Mouse (Mus musculus): ENCODE results near the gene Tymp. TPM values are rescaled to one million over a fixed set of nuclear protein-coding genes. Genes with fewer than 3 reads are reported as not detected.

Gene Tymp
- polyA plus RNA-seq, 1 experiment from 2014 or later = 1.5 TPM

- Histone ChIP-seq H3K4me3 (peak within 1 kb of the TSS; percentile 23), H3K9ac (no peak within 1 kb of the TSS), H3K4me2 (replicated peaks) (peak within 1 kb of the TSS; percentile 44), H3K9me3 (no peaks in the 10 kb centered on the region), H3K36me3 (no peaks in the 10 kb centered on the region), H3K27ac (no peak within 1 kb of the TSS), H3K27me3 (peaks cover 12% of the 10 kb centered on the region), H3K4me1 (peaks cover 8% of the 10 kb centered on the region; the same call in 1 of the 2 replicates)
- WGBS = 8% methylated on average over 26 of the region's 26 CpGs
- ATAC-seq (ENCODE audit: insufficient number of reproducible peaks, insufficient read depth, low FRiP score, low TSS enrichment) = no peak
These were observed 53.9 kb downstream of the Tymp start, which contains the start of gene Adm2 for GRCm38 (mm10) chr15:89322670-89323522. Gene Adm2 (plus strand): TSS chr15:89322720.

Other genes with a start within 250 kb of the Tymp start
- 20.1 and 21.6 TPM in 2 replicates for gene Hdac10, start 248.3 kb downstream of the Tymp start, polyA plus RNA-seq (2016; fragmentation: Nextera tagmentation; extraction: Ambion mirVana)
- 7.5 and 7.6 TPM in 2 replicates for gene Mapk12, start 236.3 kb downstream of the Tymp start, polyA plus RNA-seq (2016; fragmentation: Nextera tagmentation; extraction: Ambion mirVana)
- gene Mapk11, start 227.4 kb downstream of the Tymp start, polyA plus RNA-seq (2016; fragmentation: Nextera tagmentation; extraction: Ambion mirVana) = 14.0 and 16.4 TPM in 2 replicates
- gene Plxnb2, start 196.3 kb downstream of the Tymp start, polyA plus RNA-seq (2016; fragmentation: Nextera tagmentation; extraction: Ambion mirVana) = 169 and 182 TPM in 2 replicates
- 30.2 and 30.3 TPM in 2 replicates for gene Dennd6b, start 180.5 kb downstream of the Tymp start, polyA plus RNA-seq (2016; fragmentation: Nextera tagmentation; extraction: Ambion mirVana)
- gene Ppp6r2, start 165.5 kb downstream of the Tymp start, polyA plus RNA-seq (2016; fragmentation: Nextera tagmentation; extraction: Ambion mirVana) = 38.9 and 41.9 TPM in 2 replicates
- 60.9 and 61.6 TPM in 2 replicates for gene Sbf1, start 61.7 kb downstream of the Tymp start, polyA plus RNA-seq (2016; fragmentation: Nextera tagmentation; extraction: Ambion mirVana)
- gene Adm2, start 54.3 kb downstream of the Tymp start, polyA plus RNA-seq (2016; fragmentation: Nextera tagmentation; extraction: Ambion mirVana) = 0.18 TPM in 1 of 2 replicates, not detected in the other
- gene Miox, start 42.6 kb downstream of the Tymp start, polyA plus RNA-seq (2016; fragmentation: Nextera tagmentation; extraction: Ambion mirVana) = not detected in 2 replicates
- gene Lmf2, start 21.4 kb downstream of the Tymp start, polyA plus RNA-seq (2016; fragmentation: Nextera tagmentation; extraction: Ambion mirVana) = 54.5 and 58.8 TPM in 2 replicates
- gene Ncaph2, start 21.3 kb downstream of the Tymp start, polyA plus RNA-seq (2016; fragmentation: Nextera tagmentation; extraction: Ambion mirVana) = 171 and 177 TPM in 2 replicates
- 5.5 and 6.2 TPM in 2 replicates for gene Sco2, start 3.2 kb downstream of the Tymp start, polyA plus RNA-seq (2016; fragmentation: Nextera tagmentation; extraction: Ambion mirVana)
- 0.27 and 0.51 TPM in 2 replicates for gene Odf3b, start 2.2 kb upstream of the Tymp start, polyA plus RNA-seq (2016; fragmentation: Nextera tagmentation; extraction: Ambion mirVana)
- gene Klhdc7b, start 7.9 kb upstream of the Tymp start, polyA plus RNA-seq (2016; fragmentation: Nextera tagmentation; extraction: Ambion mirVana) = 0.11 TPM in 1 of 2 replicates, not detected in the other
- not detected in 2 replicates for gene Syce3, start 33.5 kb upstream of the Tymp start, polyA plus RNA-seq (2016; fragmentation: Nextera tagmentation; extraction: Ambion mirVana)
- gene Cpt1b, start 48.8 kb upstream of the Tymp start, polyA plus RNA-seq (2016; fragmentation: Nextera tagmentation; extraction: Ambion mirVana) = 0.39 and 0.58 TPM in 2 replicates
- gene C730034F03Rik, start 52.5 kb upstream of the Tymp start, polyA plus RNA-seq (2016; fragmentation: Nextera tagmentation; extraction: Ambion mirVana) = 3.5 and 4.7 TPM in 2 replicates
- 0.22 TPM in 1 of 2 replicates, not detected in the other for gene Gm44502, start 52.7 kb upstream of the Tymp start, polyA plus RNA-seq (2016; fragmentation: Nextera tagmentation; extraction: Ambion mirVana)
- gene Chkb, start 52.9 kb upstream of the Tymp start, polyA plus RNA-seq (2016; fragmentation: Nextera tagmentation; extraction: Ambion mirVana) = 60.2 and 68.7 TPM in 2 replicates
- 8.2 and 10.0 TPM in 2 replicates for gene Mapk8ip2, start 76.9 kb upstream of the Tymp start, polyA plus RNA-seq (2016; fragmentation: Nextera tagmentation; extraction: Ambion mirVana)
- 18.0 and 18.2 TPM in 2 replicates for gene Arsa, start 100.4 kb upstream of the Tymp start, polyA plus RNA-seq (2016; fragmentation: Nextera tagmentation; extraction: Ambion mirVana)
- 3.0 and 4.7 TPM in 2 replicates for gene Shank3, start 122.6 kb upstream of the Tymp start, polyA plus RNA-seq (2016; fragmentation: Nextera tagmentation; extraction: Ambion mirVana)
- 0.23 and 0.41 TPM in 2 replicates for gene Acr, start 191.3 kb upstream of the Tymp start, polyA plus RNA-seq (2016; fragmentation: Nextera tagmentation; extraction: Ambion mirVana)
- gene Rabl2, start 214.9 kb upstream of the Tymp start, polyA plus RNA-seq (2016; fragmentation: Nextera tagmentation; extraction: Ambion mirVana) = 51.4 and 52.0 TPM in 2 replicates